Mouse (Mus musculus) CD8-positive naive resting alpha-beta T cell, adult 2 months (primary cell): ENCODE measurements at regions not wholly inside any gene's neighbourhood (a gene's known extent, or its start where the extent isn't known, plus 50 kb on each side); places are given as distances from the start of the nearest gene placed in this dataset.

Experiments
- DNase-seq, 2 experiments: peaks; one replicate each; pipeline ENCODE4 v3.0.0; 2022; ENCODE audit warnings: low read depth in 2 of 2, low spot score in 2 of 2

DNA sequence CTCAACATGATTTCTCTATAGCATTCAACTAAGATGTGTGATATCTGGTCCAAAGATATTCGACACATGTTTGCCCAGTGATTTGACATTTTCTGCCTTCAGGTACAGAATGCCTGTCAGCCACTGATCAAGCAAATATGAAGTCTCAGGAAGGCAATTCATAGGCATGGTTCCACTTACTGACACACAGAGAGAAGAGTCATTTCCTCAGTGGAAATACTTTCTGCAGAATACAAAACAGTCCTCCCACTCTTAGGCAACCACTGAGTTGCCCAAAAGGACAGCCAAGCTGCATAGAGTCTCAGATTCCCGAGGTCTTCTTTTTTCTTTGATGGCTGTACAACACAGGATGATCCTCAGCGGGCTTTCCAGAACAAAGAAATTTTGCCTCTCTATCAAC lies 110.9 kb downstream of the Ndufa4 start:
- no peak for DNase-seq

GRCm38 (mm10) chr6:11793366-11793765 lies 113.9 kb downstream of the Ndufa4 start:
- DNase-seq: peak in 1 of 2 experiments; percentile 2

GRCm38 (mm10) chr6:11792186-11792585 lies 115.1 kb downstream of the Ndufa4 start:
- DNase-seq: no peak

DNA sequence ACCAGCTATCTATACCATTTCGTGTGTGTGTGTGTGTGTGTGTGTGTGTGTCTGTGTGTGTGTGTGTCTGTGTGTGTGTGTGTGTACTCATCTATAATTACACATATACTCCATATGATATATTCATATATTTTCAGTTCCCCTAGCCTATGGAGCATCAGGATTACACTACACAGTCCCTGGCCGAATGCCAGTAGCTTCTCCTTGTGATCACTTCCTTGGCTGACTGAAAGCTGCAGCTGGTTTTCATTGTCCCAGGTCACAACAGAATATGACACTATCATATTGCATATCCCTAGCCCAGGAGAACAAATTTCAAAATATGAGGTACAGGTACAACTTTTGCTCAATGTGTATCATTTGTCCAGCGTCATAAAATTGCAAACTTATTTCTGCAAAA lies 116.2 kb downstream of the Ndufa4 start:
- no peak for DNase-seq

GRCm38 (mm10) chr6:11773992-11774391 lies 133.3 kb downstream of the Ndufa4 start:
- no peak for DNase-seq

DNA sequence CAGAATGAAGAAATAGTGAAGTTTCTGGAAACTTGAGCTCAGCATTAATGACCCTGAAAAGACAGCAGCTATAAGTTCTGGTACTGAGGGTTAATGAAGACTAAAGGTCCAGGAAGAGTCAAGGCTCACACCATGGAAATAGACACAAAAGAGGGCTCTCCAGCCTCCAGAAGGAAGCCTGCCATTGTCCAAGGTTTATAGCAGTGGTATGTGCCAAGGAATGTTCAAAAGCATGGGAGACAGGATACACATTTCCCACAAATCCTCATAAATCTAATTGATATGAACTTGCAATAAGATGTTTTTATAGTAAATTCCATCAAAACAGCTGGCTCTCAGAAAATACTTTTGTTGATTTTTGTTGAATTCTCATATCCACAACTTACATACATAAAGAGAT lies 144.4 kb downstream of the Ndufa4 start:
- DNase-seq: no peak

DNA sequence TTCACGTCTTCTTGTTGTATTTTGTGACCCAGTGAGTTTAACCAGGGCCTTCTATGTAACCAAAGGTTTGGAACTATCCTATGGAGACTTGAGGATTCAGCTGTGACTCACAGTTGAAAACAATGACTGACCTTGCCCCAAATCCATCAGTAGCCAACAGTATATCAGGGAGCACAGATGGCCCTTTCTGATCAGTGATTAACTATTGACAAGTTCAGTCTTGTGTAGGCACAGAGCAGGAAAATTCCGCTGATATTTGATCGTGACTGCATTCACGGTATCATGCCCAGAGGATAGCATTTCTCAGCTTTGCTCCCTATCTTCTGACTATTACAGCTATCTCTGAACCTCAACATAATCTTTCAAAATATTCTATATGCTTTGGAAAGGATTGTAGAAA lies 169.6 kb downstream of the Ndufa4 start:
- no peak for DNase-seq

DNA sequence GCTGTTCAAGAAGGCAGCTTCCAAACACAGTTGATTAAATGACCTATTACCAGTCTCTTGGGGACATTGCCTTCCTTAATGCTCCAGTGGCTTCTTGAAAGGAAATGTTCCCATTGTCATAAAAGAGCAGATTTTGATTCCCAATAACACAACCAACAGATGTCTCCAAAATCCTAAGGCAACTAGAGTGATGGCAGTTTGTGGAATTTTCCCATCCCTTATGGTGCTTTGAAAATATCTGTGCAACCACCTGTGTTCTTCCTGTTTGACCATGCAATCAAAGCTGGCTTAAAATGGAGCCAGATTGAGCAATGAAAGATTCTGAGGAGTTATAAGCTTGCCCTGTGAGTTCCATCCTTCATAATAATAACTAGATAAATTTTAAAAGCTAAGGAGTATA lies 176.2 kb downstream of the Ndufa4 start:
- DNase-seq: no peak

DNA sequence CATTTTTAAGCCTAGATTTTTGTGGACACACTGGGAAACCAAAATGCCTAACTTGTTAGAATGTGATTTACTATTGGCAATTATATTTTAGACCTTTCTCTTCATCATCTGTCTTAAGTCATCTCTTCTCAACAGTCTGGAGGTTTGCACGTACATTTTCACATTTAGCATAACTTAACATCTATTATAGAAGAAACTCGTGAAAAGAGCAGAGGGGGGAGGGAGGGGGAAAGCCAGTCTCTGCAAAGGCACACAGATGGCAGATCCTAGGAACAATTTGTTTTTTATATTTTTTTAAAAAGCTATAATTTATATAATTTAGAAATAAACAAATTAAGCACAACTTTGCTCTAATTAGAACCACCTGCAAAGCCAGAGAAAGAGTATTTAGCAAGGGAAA lies 176.6 kb downstream of the Ndufa4 start:
- DNase-seq: no peak

DNA sequence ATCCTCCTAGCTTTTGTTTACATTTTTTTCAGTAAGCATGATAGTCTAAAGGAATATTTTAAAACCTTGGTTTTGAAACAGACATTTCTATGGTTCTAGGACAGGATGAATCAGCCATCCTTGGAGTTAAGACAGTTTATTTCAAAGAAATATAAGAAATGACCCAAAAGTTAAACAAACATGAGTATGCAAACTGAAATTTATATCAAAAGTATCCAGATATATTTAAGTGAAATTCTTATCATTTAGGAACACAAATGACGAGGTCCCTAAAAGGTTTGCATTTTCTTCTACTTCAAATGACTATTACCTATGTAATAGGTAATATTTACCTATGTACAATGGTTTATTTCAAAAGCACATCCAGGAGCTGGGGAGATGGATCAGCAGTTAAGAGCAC lies 179.5 kb downstream of the Ndufa4 start:
- no peak for DNase-seq

DNA sequence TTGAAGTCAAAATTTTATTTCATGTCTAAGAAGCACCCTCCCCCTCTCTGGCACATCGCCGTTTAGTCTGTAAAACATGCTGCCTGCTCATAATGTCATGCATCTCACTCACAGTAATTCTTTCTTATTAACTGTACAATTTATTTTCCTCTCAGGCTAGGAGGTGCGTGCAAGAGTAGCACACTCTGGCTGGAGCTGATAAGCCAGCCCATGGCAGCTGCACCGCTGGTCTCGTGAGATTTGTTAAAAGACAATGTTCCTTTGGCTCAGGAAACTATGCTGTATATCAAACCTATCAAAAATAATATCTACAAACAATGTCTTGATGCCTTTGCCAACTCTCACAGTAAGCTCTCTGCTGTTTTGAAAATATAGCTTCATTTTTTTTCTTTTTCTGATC lies 179.9 kb downstream of the Ndufa4 start:
- no peak for DNase-seq

DNA sequence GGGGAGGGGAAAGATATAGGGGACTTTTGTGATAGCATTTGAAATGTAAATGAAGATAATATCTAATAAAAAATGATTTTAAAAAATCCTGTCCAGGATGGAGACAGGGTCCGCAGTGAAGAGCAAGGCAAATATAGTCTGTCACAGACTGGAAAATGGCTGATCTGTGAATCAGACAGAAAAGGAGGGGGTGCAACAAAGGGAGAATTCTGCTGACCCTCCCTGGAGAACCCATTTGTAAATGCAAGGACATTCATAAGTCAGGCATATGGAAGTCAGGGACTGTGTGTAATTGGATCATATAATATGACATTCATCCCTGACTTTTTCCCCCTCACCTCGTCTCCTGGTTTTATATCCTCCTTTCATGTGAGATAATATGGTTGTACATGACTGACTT lies 183.8 kb downstream of the Ndufa4 start:
- DNase-seq: no peak

DNA sequence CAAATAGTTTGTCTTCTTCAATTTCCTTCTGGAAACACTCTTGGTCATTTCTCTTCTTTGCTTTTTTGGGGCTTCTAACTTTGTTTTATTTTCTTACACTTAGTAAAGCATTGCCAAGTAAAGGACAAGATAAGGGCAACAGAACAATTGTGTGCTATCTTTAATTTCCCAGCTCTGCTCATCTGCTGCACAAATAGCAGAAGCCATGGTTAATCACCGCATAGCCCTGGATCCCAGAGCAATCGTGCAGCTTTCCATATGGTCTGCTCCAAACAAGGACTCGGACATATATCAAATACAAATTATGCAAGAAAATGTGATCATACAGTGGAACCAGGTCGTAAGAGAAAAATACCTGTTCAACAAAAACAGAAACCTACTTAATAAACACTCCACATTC lies 187.0 kb downstream of the Ndufa4 start:
- no peak for DNase-seq

DNA sequence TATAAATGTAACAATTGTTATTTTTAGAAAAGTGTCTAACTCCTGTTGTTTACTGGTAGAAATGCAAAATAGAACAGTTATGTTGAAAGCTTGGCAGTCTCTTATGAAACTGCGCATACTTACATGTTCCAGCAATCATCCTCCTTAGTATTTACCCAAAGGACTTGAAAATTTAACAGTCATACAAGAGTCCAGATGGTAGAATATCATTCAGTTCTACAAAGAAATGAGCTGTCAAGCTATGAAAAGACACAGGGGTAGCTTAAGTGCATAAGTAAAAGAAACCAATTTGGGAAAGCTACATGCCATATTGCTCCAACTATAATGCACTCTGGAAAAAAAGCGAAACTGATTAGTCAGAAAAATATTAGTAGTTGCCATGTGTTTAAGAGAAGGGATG lies 196.7 kb downstream of the Ndufa4 start:
- DNase-seq: no peak

DNA sequence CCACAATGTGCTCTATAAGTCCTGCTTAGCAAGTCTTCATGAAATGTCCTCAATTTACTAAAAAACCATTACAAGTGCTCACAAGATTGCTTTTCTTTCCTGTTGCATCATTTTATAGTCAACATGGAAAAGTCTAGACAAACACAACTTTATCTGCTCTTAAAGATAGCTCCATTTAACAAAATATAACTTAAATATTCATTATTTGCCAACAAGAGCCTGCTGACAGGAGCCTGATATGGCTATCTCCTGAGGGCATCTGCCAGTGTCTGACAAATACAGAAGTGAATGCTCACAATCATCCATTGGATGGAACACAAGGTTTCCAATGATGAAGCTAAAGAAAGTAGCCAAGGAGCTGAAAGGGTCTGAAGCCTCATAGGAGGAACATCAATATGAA lies 197.8 kb downstream of the Ndufa4 start:
- no peak for DNase-seq
